Mouse (Mus musculus) heart, postnatal 0 days (tissue): ENCODE data around the gene Filip1l. TPM values are rescaled to one million over a fixed set of nuclear protein-coding genes. Genes with fewer than 3 reads are reported as not detected.

Source experiments
- ATAC-seq: fragments of 200-750 bp; cut with Nextera tagmentation; 2 replicates; pipeline ENCODE4 v1.8.0; 2017; ENCODE audit warnings: low read depth, moderate number of reproducible peaks, moderate library complexity; ENCODE audit not compliant: insufficient read depth
- DNase-seq: peaks from one replicate; pipeline ENCODE4 v3.0.0-alpha.2; 2016; ENCODE audit warnings: low spot score
- H3K27ac ChIP-seq: fragments of 300-500 bp; sonication (generic); 2 replicates; pipeline ENCODE4 v1.5.1; 2014; ENCODE audit warnings: low read depth, mild to moderate bottlenecking
- H3K27me3 ChIP-seq: fragments of 300-500 bp; sonication (generic); 2 replicates; pipeline ENCODE4 v1.6.1; 2014; ENCODE audit warnings: low read length, mixed read lengths; ENCODE audit not compliant: control insufficient read depth, insufficient read depth
- H3K36me3 ChIP-seq: fragments of 300-500 bp; sonication (generic); replicated peaks from 2 replicates; pipeline ENCODE4 v1.6.1; 2014; ENCODE audit warnings: low read length, mixed read lengths; ENCODE audit not compliant: control insufficient read depth, insufficient read depth
- H3K4me1 ChIP-seq: fragments of 300-500 bp; sonication (generic); 2 replicates; pipeline ENCODE4 v1.6.1; 2014; ENCODE audit warnings: antibody characterized with exemption; ENCODE audit not compliant: control insufficient read depth, insufficient read depth
- H3K4me2 ChIP-seq: fragments of 300-500 bp; sonication (generic); 2 replicates; pipeline ENCODE4 v1.6.1; 2014; ENCODE audit warnings: low read depth, mild to moderate bottlenecking, low read length, moderate library complexity
- H3K4me3 ChIP-seq: fragments of 300-500 bp; sonication (generic); 2 replicates; pipeline ENCODE4 v1.5.1; 2014; ENCODE audit warnings: low read depth, low read length
- H3K9ac ChIP-seq: fragments of 300-500 bp; sonication (generic); replicated peaks from 2 replicates; pipeline ENCODE4 v1.6.1; 2014; ENCODE audit warnings: low read depth, low read length, mixed read lengths
- H3K9me3 ChIP-seq: fragments of 300-500 bp; sonication (generic); replicated peaks from 2 replicates; pipeline ENCODE4 v1.6.1; 2016; ENCODE audit warnings: low read length; ENCODE audit not compliant: control insufficient read depth
- CTCF ChIP-seq: IDR thresholded peaks from 2 replicates; pipeline ENCODE4 v1.5.1; 2016; ENCODE audit warnings: antibody characterized with exemption, control low read depth, low read depth
- EP300 ChIP-seq: IDR thresholded peaks from 2 replicates; pipeline ENCODE4 v1.6.1; 2016; ENCODE audit warnings: antibody characterized with exemption, low read depth
- WGBS: fragments of 180-500 bp; shearing (Covaris S2); extraction: QIAGEN DNeasy Blood & Tissue Kit; methylation state at CpG from one replicate; pipeline ENCODE4 v1.1.7; 2014; 5-methylcytosine and 5-hydroxymethylcytosine counted together
- polyA plus RNA-seq: library from polyadenylated mRNA; unstranded; fragments of >200 nt; fragmentation: Nextera tagmentation; extraction: Ambion mirVana; gene quantifications from 2 replicates; pipeline ENCODE4 v1.2.1, GENCODE M21; 2015
- total RNA-seq: library from RNA; depleted of rRNA; stranded (reverse); fragments of >200 nt; gene quantifications from 2 replicates; pipeline ENCODE4 v1.2.3, GENCODE M21; 2014; ENCODE audit warnings: low replicate concordance

The Filip1l gene
- total and polyA plus RNA-seq, 2 experiments from 2014 or later: 14.1 to 26.0 TPM

DNA sequence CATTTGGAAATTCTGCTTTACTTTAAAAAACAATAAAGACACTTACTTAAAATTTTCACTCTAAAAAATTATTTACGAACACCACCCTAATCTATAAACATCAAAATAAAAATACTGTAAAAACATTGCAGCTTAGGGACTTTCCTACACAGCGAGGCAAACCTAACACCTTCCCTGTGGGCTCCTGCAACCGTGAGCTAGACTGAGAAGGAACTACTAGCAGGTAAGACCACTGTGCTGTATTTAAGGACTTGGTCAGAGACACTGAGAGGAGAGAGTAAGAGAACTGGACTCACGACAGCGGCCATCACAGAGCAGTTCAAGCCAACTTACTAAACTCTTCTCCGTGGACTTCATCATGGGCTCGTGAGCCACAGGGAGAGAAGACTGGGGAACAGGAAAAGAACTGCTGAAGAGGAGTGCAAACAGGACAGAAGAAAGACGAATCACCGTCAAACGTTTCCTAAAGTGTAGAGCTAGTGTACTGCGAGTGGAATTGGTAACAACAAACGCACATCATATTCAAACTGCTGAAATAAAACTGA is 117.5 kb downstream of the Filip1l start:
- Histone ChIP-seq H3K4me2 (no peak overlapping the region), H3K9me3 (no peaks in the 10 kb centered on the region), H3K27ac (no peak overlapping the region), H3K36me3 (no peaks in the 10 kb centered on the region), H3K4me3 (no peak overlapping the region), H3K4me1 (0 out of 2 replicates have a peak, but pooled peaks cover 10% of the 10 kb centered on the region), H3K27me3 (no peaks in the 10 kb centered on the region), H3K9ac (no peak overlapping the region)
- no peak for DNase-seq
- ATAC-seq: no peak
- whole genome bisulfite sequencing: 92% methylated on average over 12 of the region's 12 CpGs
- TF ChIP-seq EP300 (no peak), CTCF (no peak)

DNA sequence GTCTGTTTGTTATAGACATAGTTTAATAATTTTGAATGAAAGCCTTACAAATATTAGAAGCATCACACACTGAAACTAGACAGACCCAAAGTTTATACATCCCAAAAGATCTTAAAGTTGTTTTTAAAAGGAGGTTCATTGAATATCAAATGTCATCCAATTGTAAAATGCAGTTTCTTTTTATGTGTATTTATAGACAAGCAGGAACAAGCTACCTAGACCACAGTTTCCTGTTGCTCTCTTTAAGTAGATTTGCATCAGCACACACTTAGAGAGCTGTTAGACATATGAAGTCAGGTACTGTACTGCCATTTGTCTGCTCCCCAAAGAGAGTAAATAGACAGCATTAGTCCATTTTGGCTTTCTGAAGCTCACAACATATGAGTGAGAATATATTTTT is 118.2 kb downstream of the Filip1l start:
- no peak overlapping the region for H3K9ac ChIP-seq
- H3K9me3 ChIP-seq: no peaks in the 10 kb centered on the region

DNA sequence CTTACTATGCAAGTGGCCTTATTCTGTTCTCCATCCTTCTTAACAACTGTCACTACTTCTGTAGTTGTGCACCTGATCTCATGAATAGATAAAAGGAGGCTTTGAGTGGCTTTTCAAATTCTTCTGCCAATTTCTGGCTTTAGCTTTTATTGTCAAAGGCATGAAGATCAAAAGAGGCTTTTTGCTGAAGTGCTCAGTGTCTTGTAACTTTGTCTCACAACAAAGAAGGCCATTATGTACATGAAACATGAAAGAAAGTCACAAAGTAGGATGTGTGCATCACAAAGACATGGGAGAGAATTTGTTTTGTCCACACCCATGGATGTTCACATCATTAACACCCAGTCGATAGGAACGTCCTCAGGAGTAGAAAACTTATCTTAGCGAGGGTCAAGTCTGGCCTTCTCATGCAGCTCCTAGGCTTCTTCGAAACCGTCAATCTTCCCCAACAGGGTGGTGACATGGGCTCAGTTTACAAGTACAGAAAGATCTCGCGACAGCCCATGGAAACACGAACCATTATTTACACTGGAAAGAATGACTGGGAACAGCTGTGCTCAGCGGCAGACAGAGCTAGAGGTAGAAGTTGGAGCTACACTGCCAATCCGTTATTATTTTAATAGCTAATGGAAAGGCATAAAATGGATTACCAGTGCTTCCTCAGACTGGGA is 120.7 kb downstream of the Filip1l start:
- Histone ChIP-seq H3K9ac (no peak overlapping the region), H3K4me2 (no peak overlapping the region), H3K4me1 (0 out of 2 replicates have a peak, but pooled peaks cover 4% of the 10 kb centered on the region), H3K27me3 (no peaks in the 10 kb centered on the region), H3K9me3 (no peaks in the 10 kb centered on the region), H3K4me3 (no peak overlapping the region), H3K36me3 (no peaks in the 10 kb centered on the region), H3K27ac (no peak overlapping the region)
- DNase-seq (no peak), ATAC-seq (no peak)
- no peak for TF ChIP-seq EP300
- TF ChIP-seq CTCF: no peak
- WGBS: 53% methylated on average over 10 of the region's 10 CpGs

More for the DNA sequence above, 118.2 kb downstream of the Filip1l start:
- Histone ChIP-seq H3K4me3 (no peak overlapping the region), H3K36me3 (no peaks in the 10 kb centered on the region), H3K4me2 (no peak overlapping the region), H3K27ac (no peak overlapping the region), H3K4me1 (0 out of 2 replicates have a peak, but pooled peaks cover 10% of the 10 kb centered on the region), H3K27me3 (no peaks in the 10 kb centered on the region)
- TF ChIP-seq EP300 (no peak), CTCF (no peak)
- no peak for ATAC-seq
- DNase-seq: no peak

DNA sequence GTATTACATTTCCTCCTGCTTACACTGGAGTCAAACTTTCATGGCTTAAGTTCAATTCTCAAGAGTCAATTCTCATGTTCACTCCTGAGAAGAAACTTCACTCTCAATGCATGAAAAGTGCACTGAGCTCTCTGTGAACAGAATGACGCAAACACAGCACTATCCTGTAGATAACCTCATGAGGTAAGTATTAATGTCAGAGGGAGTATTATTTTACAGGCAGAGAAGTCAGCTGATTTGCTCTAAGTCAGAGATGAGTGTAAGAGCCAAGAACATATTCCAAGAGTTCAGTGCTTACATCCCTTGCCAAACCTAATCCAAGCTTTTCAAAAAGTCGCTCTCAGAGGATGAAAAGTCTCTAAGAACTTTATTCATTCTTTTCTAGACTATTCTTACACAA is 125.6 kb downstream of the Filip1l start:
- H3K4me2 ChIP-seq: no peak overlapping the region
- no peaks in the 10 kb centered on the region for H3K9me3 ChIP-seq
- no peaks in the 10 kb centered on the region for H3K27me3 ChIP-seq
- no peak overlapping the region for H3K9ac ChIP-seq
- TF ChIP-seq CTCF: no peak
- TF ChIP-seq EP300: no peak
- H3K4me3 ChIP-seq: no peak overlapping the region
- DNase-seq (peak; percentile 41), ATAC-seq (peak; percentile 62; the same call in 1 of the 2 replicates)
- peaks cover 21% of the 10 kb centered on the region for H3K4me1 ChIP-seq
- H3K27ac ChIP-seq: peak overlapping the region; percentile 31; the same call in 1 of the 2 replicates
- no peaks in the 10 kb centered on the region for H3K36me3 ChIP-seq
- 52% methylated on average over 2 of the region's 2 CpGs for WGBS

DNA sequence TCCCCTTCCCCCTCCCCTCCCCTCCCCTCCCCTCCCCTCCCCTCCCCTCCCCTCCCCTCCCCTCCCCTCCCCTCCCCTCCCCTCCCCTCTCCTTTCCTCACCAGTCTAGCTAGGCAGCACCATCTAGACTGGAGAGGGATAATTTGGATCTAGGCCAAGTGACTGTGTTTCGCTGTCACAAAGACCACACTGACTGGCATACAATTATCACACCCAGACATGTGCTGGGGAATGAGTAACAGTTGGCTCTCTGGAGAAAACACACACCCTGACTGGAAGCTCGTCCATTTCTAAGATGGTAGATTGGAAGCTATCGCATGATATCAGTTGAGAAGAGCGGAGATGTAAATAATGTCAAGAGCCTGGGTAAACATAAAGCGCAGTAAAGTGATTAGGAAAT is 126.9 kb downstream of the Filip1l start:
- TF ChIP-seq CTCF (no peak), EP300 (no peak)
- peak; percentile 56 for DNase-seq
- Histone ChIP-seq H3K9ac (no peak overlapping the region), H3K27ac (no peak overlapping the region), H3K27me3 (no peaks in the 10 kb centered on the region), H3K36me3 (no peaks in the 10 kb centered on the region), H3K4me2 (no peak overlapping the region), H3K4me1 (peaks cover 27% of the 10 kb centered on the region), H3K4me3 (no peak overlapping the region), H3K9me3 (no peaks in the 10 kb centered on the region)
- WGBS: 39% methylated on average over 5 of the region's 5 CpGs
- ATAC-seq: peak; percentile 77
